Mouse (Mus musculus) skeletal muscle tissue, postnatal 0 days (tissue): ENCODE data around the gene Npr2. TPM values are rescaled to one million over a fixed set of nuclear protein-coding genes. Genes with fewer than 3 reads are reported as not detected.

Experiments
- microRNA-seq, 2 experiments: library from miRNA; unstranded; fragments of <30 nt; microRNA quantifications; one replicate each; pipeline ENCODE4; 2016
- polyA plus RNA-seq: library from polyadenylated mRNA; unstranded; fragments of >200 nt; fragmentation: Nextera tagmentation; extraction: Ambion mirVana; gene quantifications from 2 replicates; pipeline ENCODE4 v1.2.1, GENCODE M21; 2015

Npr2 gene
- 11.0 and 11.8 TPM in 2 replicates for polyA plus RNA-seq

DNA sequence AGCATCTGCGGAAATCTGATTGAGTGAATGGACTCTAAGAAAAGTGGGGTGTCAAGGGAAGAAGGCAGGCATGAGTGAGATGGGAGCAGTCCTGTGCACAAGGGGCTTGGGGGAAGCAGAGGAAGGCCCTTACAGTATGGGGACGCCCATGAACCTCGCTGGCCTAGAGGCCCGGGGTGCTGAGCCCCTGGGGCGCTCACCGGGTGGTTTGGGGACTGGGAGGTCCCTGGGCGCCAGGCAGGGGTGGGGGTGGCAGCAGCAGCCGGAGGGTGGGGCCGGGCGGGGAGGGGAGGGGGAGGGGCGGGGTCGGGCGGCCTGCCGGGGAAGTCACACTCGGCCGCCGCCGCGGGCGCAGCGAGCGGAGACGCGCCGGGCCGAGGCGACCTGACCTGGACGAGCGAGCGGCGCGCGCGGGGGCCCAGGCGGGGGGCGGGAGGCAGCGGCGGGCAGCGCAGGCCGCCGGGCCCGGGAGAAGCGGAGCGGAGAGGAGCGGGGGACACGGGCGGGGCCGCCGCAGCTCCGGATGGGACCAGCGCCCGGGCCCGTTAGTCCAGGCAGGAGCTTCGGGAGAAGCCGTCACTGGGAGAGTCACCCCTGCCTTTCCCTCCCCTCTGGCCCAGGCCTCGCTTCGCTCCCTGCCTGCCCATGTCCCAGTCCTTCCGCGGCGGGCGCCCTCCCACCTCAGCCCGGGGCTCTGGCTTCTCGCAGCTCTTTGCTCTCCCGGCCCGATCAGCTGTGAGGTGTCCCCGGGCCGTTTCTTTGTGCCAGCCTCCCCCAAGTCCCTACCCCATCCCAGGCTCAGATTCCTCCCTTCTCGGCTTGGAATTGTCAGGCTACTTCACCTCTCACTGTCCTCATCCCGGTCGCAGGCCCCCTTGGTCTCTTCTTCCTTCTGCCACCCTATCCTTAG is at the start of gene Npr2:
Gene Npr2, plus strand, starts transcription at position 890 of the 910 bp plus-strand sequence.

GRCm38 (mm10) chr4:43584444-43585416 is 47.0 kb upstream of the Npr2 start, which contains the start of gene Msmp:
Msmp (minus strand) TSS chr4:43584494.

GRCm38 (mm10) chr4:43653161-43654015 is 21.7 kb downstream of the Npr2 start, which contains the start of gene Spag8:
Spag8 (minus strand) TSS chr4:43653594.

DNA sequence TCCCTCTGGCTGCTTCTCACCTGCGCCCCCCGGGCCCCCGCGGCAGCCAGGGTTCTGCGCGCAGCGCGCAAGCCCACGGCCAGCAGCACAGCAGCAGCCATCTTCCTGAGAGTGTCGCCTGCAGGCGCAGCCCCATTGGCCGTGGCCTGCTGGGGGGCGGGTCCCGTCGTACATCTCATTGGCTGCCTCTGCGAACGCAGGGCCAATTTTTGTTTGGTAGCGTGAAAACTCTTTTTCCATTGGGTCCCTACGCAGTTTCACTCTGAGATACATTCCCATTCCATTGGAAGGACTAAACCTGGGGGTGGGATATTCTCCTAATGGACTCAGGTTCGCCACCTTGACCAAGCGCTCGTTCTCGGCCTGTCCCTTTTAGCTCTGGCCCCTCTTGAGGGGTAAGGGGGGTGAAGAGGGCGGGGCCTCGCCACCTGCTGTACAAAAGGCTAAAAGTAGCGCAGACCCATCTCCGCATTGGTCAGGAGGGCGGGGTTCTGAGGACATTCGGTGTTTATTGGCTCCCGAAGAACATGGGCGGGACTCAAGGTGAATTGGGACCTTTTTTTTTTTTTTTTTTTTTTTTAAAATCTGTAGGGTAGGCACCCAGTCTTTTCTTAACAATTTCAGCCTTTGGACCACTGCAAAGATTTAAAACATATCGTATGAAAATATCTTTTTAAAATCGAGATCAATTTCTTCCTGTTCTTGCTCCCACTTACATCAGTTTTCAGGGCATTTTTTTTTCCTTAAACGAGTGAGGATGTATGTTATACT is 24.8 kb downstream of the Npr2 start, which contains the start of gene Hint2:
Gene Hint2, minus strand, starts transcription at position 128 of the 771 bp plus-strand sequence.

GRCm38 (mm10) chr4:43668782-43669427 is 37.2 kb downstream of the Npr2 start, which contains the start of the genes Tmem8b and Fam221b:
Tmem8b (plus strand) TSS chr4:43668971.
Fam221b (minus strand) TSS chr4:43669145.

GRCm38 (mm10) chr4:43700707-43701106 is 69.0 kb downstream of the Npr2 start, which contains the start of gene Olfr70:
Olfr70 (minus strand) TSS chr4:43700807.

Small RNA genes within 50 kb of the gene (microRNA-seq; reads per million reads assigned to microRNA genes)
- 0.10 to 0.21 reads per million in 2 experiments for gene Gm25262

Other genes with a start within 250 kb of the Npr2 start
- 21.0 and 21.1 TPM in 2 replicates for gene Rusc2, start 250.0 kb upstream of the Npr2 start, polyA plus RNA-seq
- gene Fam166b, start 202.8 kb upstream of the Npr2 start, polyA plus RNA-seq = not detected in 2 replicates
- gene Tesk1, start 190.0 kb upstream of the Npr2 start, polyA plus RNA-seq = 5.8 and 7.2 TPM in 2 replicates
- 1.7 and 1.9 TPM in 2 replicates for gene Cd72, start 177.3 kb upstream of the Npr2 start, polyA plus RNA-seq
- gene Sit1, start 148.2 kb upstream of the Npr2 start, polyA plus RNA-seq = not detected in 2 replicates
- gene Ccdc107, start 139.0 kb upstream of the Npr2 start, polyA plus RNA-seq = 56.6 and 56.9 TPM in 2 replicates
- gene Arhgef39, start 132.2 kb upstream of the Npr2 start, polyA plus RNA-seq = 7.0 and 7.9 TPM in 2 replicates
- 0.59 and 0.61 TPM in 2 replicates for gene Car9, start 125.0 kb upstream of the Npr2 start, polyA plus RNA-seq
- 10,111 and 10,503 TPM in 2 replicates for gene Tpm2, start 108.2 kb upstream of the Npr2 start, polyA plus RNA-seq
- gene Creb3, start 69.6 kb upstream of the Npr2 start, polyA plus RNA-seq = 73.8 and 82.0 TPM in 2 replicates
- gene Tln1, start 69.2 kb upstream of the Npr2 start, polyA plus RNA-seq = 49.9 and 55.4 TPM in 2 replicates
- 10.9 and 16.0 TPM in 2 replicates for gene Rgp1, start 53.2 kb upstream of the Npr2 start, polyA plus RNA-seq
- 10.1 and 10.5 TPM in 2 replicates for gene Gba2, start 53.1 kb upstream of the Npr2 start, polyA plus RNA-seq
- gene Msmp, start 47.4 kb upstream of the Npr2 start, polyA plus RNA-seq = 0.72 and 0.85 TPM in 2 replicates
- gene Spag8, start 21.7 kb downstream of the Npr2 start, polyA plus RNA-seq = 0.16 TPM in 1 of 2 replicates, not detected in the other
- gene Hint2, start 24.5 kb downstream of the Npr2 start, polyA plus RNA-seq = 205 and 218 TPM in 2 replicates
- 3.4 and 4.4 TPM in 2 replicates for gene Tmem8b, start 37.0 kb downstream of the Npr2 start, polyA plus RNA-seq
- gene Fam221b, start 37.2 kb downstream of the Npr2 start, polyA plus RNA-seq = 3.3 and 4.2 TPM in 2 replicates
- not detected in 2 replicates for gene Olfr70, start 68.9 kb downstream of the Npr2 start, polyA plus RNA-seq
- gene Olfr71, start 78.3 kb downstream of the Npr2 start, polyA plus RNA-seq = not detected in 2 replicates
- gene Hrct1, start 95.3 kb downstream of the Npr2 start, polyA plus RNA-seq = 5.8 and 8.3 TPM in 2 replicates
- gene Spaar, start 98.1 kb downstream of the Npr2 start, polyA plus RNA-seq = 1.2 and 1.4 TPM in 2 replicates
- gene Olfr159, start 139.1 kb downstream of the Npr2 start, polyA plus RNA-seq = not detected in 2 replicates
- not detected in 2 replicates for gene Olfr156, start 192.0 kb downstream of the Npr2 start, polyA plus RNA-seq
- gene Olfr157, start 208.3 kb downstream of the Npr2 start, polyA plus RNA-seq = not detected in 2 replicates
- not detected in 2 replicates for gene Olfr155, start 219.6 kb downstream of the Npr2 start, polyA plus RNA-seq
- 10.0 and 10.3 TPM in 2 replicates for gene Reck, start 243.6 kb downstream of the Npr2 start, polyA plus RNA-seq